Mouse (Mus musculus) kidney, adult 9 months (tissue): ENCODE measurements around the gene Klhl5.
"Not testable (repeated sequence)": the region's sequence is repeated elsewhere in the genome, so short reads cannot be mapped to it uniquely, and the experiment has no call there.

ENCODE experiments used
- DNase-seq: peaks from one replicate; pipeline ENCODE4 v3.0.0; 2022

Gene Klhl5

DNA sequence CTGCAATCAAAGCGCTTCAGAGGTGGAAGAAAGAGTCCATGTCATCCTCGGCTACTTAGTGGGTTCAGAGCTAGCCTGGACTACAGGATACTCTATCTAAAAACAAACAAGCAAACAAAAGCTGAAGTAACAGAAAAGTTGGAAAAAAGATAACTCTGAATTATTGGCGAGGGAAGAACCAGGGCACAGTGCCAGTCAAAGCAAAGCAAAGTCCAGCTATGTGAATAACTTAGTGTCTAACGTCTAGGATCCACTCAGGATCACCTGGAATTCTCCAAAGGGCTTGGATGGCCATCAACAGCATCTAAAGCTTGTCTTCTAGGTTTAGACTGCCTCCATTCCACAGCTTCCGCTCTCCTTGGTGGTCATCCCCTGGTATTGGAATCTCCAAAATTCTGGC is 9.9 kb upstream of the Klhl5 start:
- DNase-seq, result peak; percentile 38

DNA sequence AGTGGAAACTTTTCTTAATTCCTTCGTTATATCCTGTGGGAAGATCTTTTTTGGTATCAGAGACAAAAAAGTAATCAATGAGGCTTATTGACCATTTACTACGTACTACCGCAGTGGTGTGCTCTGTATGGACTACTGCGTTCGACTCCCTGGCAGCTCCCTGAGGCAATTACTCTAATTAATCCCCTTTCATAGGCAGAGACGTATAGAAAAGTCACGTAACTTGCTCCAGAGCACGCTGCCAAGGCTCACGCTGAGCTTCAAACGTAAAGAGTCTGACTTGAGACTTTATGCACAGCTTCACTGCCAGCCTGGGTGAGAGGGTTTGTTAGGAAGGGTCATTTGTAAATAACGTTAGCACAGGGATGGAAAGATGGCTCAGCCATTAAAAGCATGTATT is 7.3 kb upstream of the Klhl5 start:
- no peak for DNase-seq

DNA sequence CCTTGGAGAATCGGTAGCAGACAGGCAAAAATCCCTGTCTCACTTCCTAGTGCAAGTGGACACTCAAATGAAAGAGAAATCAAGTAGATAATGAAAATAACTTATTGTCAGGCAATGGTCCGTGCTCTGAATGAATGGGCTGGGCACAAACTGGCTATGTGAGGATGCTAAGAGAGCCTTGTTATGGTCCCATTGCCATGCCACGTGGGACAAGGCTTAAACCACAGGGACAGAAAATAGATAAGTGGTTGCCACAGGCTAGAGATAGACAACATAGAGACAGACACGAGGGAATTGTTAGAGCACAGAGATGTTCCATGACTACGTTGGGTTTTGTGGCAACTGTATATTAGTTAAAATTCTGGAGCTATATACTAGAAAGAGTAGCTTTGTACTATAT is 6.1 kb upstream of the Klhl5 start:
- no peak for DNase-seq

DNA sequence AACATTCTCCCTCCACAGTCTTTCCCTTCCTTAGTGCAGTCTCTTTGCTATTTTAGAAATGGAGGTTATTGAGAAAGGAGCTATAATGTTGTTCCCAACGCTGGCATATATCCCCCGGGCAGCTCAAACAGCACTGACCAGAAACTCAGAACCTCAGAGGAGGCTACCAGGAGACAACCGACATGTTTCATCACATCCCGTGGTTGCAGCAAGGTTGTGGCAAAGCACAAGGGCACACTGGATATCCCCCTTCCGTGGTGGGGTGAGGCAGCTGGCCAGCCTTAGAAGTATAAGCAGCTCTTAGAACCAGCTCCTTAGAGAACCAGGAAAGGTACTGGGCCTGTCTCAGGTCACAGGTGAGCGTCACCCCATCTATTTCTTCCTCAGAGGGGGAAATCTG is 5.7 kb upstream of the Klhl5 start:
- DNase-seq, result no peak

DNA sequence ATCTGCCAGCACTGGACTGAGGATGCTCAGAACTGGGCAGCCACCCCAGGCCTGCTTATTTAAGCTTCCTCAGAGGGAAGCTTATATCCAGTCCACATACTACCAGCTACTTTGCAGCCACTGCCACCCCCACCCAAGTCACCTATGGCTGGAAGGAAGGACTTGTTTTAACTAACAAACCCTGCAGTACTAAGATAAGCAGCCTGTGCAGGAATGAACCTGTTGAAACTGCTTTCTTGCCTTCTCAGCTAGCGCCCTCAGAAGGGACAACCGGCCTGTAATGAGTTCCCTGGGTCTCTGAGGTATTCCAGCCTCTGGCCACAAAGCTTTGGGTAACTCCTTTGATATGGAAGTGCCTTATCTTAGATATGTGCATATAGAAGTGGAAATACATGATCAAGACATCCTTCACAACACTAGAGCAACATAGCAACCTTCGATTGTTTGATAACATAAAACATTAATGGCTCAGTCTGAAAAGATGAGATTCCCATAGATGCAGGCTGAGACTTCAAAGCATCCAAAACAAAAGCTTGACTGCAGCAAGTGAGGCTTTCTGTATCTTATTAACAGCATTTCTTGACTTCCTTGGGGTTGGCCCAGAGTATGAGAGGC is 5.2 kb upstream of the Klhl5 start:
- DNase-seq, result no peak

DNA sequence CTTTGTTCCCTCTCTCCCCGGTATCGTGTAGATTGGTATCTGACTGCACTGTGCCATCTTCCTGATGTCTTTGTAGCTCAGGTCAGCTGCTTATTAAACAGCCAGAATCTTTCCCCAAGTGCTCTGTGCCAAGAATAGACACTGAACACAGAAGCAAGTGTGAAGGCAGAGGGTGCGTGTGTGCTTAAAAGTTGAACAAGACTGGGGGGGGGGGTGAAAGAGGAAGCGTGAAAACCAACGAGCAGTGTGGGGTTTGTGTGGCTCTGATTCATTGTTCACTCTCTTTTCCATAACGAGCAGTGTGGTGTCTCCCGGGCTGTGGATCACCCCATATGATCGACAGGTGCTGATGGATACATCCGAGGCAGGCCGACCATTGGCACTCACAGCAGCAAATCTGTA is 4.7 kb upstream of the Klhl5 start:
- no peak for DNase-seq

DNA sequence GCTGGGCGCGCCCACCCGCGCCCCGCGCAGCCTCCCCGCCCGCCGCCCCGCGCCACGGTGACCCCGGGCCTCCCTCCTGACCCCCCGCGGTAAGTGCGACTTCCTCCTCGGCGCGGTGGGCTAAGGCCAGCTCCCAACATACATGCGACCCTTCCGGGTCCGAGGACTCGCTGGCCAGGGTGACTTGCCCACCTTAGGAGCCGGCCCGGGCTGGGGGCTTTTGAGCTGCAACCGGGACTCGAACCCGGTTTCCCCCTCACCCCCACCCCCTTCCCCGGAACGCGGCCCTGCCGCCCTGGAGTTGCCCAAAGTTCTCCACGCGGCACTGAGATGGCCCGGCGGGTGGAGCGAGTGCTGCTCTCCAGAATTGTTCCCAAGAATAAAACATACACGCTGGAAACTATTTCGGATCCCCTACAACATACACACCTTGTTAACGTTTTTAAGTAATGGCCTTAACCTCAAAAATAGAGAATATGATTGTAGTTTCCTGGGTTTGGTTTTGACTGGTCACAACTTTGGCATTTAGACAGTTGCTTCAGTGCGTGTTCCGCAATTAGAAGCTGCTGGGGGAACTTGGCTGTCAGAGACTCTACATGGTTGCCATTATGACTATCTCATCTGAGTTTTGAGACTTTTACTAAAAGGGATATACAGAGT is 564 bp downstream of the Klhl5 start:
- peak; percentile 27 for DNase-seq

DNA sequence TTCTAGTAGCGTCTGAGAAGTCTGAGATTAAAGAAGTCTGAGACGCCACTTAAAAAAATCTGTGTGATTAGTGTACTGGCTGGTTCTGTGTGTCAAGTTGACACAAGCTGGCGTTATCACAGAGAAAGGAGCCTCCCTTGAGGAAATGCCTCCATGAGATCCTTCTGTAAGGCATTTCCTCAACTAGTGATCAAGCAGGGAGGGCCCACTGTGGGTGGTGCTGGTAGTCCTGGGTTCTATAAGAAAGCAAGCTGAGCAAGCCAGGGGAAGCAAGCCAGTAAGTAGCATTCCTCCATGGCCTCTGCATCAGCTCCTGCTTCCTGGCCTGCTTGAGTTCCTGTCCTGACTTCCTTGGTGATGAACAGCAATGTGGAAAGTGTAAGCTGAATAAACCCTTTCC is 4.9 kb downstream of the Klhl5 start:
- not testable (repeated sequence) for DNase-seq

DNA sequence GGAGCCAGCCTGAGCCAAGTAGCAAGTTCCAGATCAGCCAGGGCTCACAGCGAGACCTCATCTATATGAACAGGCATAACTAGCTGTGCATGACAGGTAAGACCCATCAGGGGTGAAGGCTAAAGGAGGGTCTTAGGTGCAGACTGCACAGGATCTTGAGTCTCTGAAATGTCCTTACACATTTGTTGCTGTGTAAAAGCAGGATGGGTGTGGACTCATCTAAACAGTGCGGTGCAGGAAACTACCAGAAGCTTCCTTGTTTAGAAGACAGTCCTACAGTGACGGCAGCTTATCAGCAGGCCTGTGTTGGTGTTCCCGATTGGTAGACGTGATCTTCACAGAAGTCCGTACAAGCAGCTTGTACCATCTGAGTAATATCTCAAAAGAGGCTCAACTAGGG is 6.0 kb downstream of the Klhl5 start:
- DNase-seq, result peak; percentile 27

DNA sequence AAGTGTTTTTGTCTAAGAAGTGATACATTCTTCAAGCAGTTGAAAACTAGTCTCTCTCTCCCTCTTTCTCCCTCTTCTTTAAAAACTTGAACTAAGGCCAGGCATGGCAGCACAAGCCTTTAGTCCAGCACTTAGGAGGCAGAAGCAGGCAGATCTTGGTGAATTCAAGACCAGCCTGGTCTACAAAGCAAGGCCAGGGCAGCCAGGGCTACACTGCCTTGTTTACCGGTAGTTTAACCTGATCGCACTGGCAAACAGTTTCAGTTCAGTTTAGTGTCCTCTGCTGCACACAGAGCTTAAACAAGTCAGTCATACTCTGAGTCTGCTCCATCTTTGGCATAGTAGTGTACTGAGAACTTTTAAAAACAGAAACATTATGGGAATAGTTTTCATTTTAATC is 9.4 kb downstream of the Klhl5 start:
- no peak for DNase-seq

DNA sequence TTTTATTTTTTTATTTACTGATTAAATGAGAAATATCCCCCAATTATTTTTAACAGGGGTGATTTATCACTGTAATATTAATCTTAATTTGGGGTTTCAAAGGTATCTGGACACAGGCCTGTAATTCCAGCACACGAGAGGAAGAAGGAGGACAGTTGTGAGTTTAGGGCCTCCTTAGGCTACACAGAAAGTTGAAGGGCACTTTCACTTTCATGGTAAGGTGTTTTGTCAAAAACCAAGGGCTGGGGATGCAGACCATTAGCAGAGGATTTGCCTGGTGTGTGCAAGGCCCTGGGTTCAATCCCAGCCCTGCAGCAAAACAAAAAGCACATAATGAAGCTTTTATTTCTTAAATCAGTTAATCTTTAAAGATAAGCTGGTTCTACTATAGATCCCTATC is 12.2 kb downstream of the Klhl5 start:
- DNase-seq, result no peak

DNA sequence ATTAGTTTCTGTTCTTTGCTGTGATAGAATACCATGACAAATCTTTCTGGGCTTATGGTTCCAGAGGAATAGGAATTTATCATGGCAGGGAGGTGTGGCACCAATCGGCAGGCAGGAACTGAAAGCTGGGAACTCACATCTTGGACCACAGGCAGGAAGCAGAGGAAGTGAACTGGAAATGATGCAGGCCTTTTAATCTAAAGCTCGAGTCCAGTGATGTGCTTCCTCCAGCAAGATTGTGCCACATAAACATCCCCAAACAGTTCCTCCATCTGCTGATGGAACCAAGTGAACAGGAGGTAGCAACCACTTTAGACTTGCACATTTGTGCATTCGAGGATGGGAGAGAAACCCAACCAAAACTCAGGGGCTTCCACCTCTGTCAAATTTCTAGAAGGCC is 12.6 kb downstream of the Klhl5 start:
- no peak for DNase-seq

DNA sequence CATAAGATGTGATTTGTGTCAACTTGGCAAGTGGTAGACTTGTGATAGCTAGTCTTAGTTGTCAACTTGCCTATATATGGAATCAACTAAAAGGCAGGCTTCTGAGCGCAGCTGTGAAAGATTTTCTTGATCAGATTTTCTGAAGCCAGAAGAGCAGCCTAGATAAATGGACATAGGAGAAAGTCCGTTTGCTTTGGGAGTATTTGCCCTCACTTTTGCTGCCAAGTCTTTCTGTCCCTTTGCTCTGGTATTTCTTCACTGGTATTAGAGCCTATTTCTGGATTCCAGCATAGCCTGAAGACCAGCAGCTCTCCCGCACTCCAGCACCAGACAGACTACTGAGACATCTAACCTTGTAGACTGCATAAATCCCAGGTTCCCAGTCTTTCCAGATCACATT is 15.3 kb downstream of the Klhl5 start:
- DNase-seq, result no peak

DNA sequence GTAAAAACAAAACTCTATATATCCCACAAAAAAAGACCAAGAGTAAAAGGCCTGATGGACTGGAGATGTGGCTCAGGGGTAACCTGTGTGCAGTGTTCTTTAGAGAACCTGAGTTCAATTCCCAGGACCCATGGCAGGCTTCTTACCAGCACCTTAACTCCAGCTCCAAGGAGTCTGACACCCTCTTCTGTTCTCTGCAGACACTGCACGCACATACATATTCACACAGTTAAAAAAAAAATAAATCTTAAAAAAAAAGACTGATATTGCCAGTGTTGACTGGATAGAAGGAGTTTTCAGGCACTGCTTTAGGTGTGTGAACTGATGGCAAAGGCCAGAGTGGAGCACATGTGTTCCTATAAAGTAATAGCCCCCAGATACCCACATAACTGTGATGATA is 18.8 kb downstream of the Klhl5 start:
- no peak for DNase-seq

DNA sequence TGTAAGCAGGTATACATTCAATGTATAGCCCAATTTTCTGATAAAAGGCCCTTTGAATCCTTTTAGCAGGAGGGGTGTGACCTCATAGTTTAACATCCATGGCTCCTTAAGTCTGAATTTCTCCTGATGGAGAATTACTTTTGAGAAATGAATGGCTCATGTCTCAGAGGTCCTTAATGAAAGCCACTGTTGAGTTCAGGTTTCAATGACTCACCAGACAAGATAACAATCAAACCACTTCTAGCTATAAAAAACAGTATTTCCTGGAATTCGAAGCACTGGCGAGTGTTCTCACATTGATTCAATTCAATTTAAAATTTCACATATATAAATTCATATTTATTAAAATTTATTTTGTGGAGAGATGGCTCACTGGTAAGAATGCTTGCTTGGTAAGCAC is 21.1 kb downstream of the Klhl5 start:
- no peak for DNase-seq

DNA sequence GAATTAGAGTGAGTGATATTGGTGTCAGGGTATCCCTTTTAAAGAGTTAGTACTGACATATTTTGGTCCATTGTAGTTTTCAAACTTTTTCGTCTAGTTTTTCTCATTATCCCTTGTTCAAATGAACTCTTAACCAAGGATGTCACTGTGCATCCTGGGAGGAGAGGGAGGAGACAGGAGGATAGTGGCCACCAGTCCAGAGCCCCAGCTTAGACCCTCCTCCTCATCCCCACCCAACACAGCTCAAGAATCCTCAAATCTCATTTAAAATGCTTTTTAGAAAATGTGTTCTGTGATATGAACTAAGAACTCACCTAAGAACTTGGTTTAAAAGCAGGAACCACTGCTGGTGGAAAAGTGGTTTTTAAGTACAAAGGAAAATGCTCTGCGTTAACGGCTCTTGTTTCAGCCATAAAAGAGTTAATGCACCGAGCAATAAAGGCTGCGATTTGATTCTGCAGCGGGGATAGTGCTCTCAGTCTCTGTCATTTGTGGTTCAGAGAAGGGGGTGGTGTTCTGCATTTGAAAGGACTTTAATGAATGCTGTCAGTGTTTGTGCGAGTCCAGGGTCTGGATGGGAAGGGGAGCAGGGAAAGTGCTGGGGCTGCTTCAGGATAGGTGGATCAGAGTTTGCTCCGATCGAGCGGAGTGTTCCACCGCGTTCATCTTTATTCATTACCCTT is 23.3 kb downstream of the Klhl5 start:
- no peak for DNase-seq

DNA sequence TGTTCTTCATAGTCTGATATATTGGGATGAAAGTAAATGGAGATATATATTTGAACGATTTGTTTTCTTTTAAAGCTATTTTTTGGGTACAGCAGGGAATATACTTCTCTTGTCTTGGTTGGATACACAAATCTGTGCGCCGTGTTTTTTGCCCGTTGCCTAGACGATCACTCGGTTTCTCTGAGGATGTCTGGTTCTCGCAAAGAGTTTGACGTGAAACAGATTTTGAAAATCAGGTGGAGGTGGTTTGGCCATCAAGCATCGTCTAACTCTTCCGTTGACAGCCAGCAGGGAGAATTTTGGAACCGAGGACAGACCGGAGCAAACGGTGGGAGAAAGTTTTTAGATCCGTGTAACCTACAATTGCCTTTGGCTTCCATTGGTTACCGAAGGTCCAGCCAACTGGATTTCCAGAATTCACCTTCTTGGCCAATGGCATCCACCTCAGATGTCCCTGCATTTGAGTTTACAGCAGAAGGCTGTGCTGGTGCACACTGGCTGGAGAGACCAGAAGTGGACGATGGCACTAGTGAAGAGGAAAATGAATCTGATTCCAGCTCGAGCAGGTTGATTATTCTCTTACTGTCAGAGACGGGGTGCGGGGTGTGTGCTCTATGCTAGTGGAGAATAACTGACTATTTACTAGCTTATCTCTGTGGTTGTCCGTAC is 24.0 kb downstream of the Klhl5 start:
- DNase-seq, result no peak

DNA sequence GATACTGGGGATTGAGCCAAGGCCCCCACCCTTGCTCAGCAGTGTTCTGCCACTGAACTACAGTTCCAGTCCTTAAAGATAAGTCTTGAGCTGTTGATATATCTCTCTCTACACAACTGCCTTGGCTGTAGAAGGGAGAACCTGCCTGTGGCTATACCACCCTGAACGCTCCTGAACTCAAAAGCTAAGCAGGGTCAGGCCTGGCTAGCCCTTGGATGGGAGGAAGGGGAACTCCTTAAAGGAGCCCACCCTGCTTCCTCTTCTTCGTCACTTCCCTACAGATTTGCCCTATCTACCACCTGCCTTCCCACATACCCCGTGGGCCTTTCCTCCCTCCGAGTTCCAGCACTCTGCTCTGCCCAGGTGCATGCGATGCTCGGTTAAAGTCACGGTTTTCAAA is 28.8 kb downstream of the Klhl5 start:
- no peak for DNase-seq

DNA sequence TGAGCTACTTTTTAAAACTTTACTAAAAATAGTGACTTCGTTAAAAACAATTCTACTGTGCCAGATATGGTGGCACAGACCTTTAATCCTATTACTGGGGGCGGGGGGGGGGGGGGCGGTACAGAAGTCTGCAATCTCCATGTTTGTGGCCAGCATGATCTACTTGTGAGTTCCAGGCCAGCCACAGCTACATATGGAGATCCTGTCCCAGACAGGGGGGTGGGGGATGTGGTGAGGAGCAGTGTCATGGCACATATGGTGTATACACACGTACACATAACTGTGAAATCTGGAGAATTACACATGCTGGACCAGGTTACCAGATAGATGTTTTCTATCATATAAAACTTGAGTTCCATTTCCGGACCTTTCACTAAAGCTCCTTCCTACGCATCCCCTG is 29.7 kb downstream of the Klhl5 start:
- no peak for DNase-seq

DNA sequence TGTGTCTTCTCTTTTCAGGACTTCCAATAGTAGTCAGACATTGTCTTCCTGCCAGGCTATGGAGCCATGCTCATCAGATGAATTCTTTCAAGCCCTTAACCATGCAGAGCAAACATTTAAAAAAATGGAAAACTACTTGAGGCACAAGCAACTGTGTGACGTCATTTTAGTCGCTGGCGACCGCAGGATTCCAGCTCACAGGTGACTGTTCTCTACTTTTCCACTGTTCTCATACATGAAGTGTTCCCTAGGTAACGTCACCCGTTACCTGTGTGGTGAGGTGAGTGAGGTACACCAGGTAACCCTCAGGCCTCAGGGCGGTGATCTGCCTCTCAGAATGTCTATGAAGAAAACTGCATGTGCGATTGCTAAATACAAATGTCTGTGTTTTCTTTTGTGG is 33.9 kb downstream of the Klhl5 start:
- DNase-seq, result no peak

DNA sequence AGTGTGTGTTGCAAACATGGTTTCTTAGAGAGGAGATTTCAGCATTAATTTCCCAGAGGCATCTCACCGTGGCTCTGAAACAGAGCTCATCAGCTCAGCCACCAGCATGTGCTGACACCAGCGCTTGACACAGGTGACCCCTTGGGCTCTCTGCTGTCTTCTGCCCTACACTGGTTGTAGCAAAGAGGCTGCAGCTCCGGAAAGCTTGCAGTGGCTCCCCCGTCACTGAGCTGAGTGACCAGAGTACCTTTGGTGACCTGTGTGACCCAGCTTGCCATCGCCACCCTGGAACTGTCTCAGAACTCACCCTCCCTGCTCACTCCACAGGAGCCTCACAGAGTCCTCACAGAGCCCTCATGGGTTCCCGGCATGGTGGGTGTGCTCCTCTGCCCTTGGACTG is 34.9 kb downstream of the Klhl5 start:
- no peak for DNase-seq

DNA sequence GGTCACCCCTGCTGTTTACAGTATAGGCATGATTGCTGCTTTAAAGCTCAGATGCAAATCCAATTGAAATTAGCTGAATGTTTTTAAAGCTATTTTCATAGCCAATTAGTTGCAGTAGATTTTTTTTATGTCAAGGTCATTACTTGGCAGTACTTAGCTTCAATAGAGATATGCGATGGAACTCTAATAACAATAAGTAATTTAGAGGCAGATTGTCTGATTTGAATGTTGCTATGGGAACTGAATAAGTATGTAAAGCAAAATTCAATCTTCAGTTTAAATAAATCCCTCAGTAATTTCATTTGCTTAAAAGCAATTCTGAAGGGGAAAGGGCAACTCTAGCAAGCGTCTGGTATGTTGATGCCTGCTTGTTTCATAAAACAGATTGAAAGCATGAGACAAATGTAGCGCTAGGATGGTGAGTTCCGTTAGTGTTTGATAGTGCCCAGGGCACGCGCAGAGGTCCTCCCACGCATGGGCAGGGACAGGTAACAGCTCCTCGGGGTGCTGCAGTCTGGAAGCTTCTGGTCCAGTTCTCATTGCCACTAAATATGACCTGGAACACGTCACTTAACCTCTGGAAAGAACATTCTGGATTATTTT is 38.3 kb downstream of the Klhl5 start:
- DNase-seq, result no peak

DNA sequence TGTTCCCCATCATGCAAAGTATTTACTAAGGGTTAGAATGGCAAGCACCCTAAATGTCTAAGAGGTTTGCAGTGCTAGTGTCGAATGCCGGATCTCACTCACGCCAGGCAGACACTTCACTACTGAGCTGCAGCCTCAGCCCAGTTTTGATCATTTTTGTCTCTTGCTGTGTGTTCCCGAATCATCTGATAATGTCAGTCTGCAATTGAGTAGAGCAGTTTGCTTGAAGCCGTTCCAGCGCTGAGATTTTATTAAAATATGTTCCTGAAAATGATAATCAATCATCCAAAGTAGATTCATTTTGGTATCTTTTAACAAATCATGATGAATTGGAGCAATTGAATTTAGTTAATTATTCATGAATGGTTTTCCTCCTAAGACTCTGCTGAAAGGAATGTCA is 39.4 kb downstream of the Klhl5 start:
- no peak for DNase-seq

DNA sequence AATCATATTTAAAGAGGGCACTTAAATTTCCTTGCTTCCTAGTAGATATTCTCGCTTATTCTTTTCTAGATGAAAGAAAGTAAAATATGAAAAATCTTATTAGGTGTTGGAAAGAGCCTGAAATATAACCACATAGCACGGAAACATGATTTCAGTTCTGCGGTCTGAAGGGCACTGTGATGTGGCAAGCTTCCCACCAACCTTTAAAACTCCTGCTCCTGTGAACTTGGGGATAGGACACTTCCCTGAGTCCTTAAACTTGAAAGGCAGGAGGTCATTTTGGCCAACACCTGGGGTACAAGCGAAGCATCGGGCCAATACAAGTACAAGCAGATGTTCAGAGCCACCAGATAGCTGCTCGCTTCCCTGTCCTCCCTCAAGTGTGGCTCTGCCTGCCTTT is 42.4 kb downstream of the Klhl5 start:
- DNase-seq, result peak; percentile 65
